Mouse (Mus musculus) bone marrow macrophage, adult 2 months (primary cell): ENCODE measurements around the gene Ppp1r18. TPM values are rescaled to one million over a fixed set of nuclear protein-coding genes. Genes with fewer than 3 reads are reported as not detected.

Experiments used
- H3K27ac ChIP-seq: 2 replicates; pipeline ENCODE4 v1.5.1; 2012; ENCODE audit warnings: low read depth, low read length; ENCODE audit not compliant: insufficient read depth
- H3K4me1 ChIP-seq: 2 replicates; pipeline ENCODE4 v1.6.1; 2012; ENCODE audit warnings: low read length; ENCODE audit not compliant: control insufficient read depth, insufficient read depth
- H3K4me3 ChIP-seq: 2 replicates; pipeline ENCODE4 v1.5.1; 2012; ENCODE audit warnings: mild to moderate bottlenecking, low read length, moderate library complexity; ENCODE audit not compliant: insufficient read depth
- CTCF ChIP-seq: IDR thresholded peaks from 2 replicates; pipeline ENCODE4 v1.5.1; 2012; ENCODE audit warnings: low read depth, mild to moderate bottlenecking, low read length, moderate library complexity
- POLR2A ChIP-seq: IDR thresholded peaks from 2 replicates; pipeline ENCODE4 v1.6.1; 2012; ENCODE audit warnings: mild to moderate bottlenecking, low read depth, low read length, borderline replicate concordance
- polyA plus RNA-seq: library from polyadenylated mRNA; stranded (reverse); fragments of >200 nt; gene quantifications from 2 replicates; pipeline ENCODE4 v1.2.4, GENCODE M21; 2012; ENCODE audit not compliant: missing spikeins, insufficient read depth, insufficient read length

The Ppp1r18 gene
- polyA plus RNA-seq, result 202 and 205 TPM in 2 replicates

GRCm38 (mm10) chr17:35865481-35866280 is at the start of gene Ppp1r18:
Gene Ppp1r18, plus strand, starts transcription at chr17:35865593.
- Histone ChIP-seq H3K27ac (peak within 1 kb of the TSS; percentile 96), H3K4me1 (peaks cover 13% of the 10 kb centered on the region), H3K4me3 (peak within 1 kb of the TSS; percentile 98)
- TF ChIP-seq POLR2A (no peak), CTCF (no peak)

GRCm38 (mm10) chr17:35815836-35816235 is 49.6 kb upstream of the Ppp1r18 start:
- no peak overlapping the region for H3K4me3 ChIP-seq
- no peak overlapping the region for H3K27ac ChIP-seq
- peaks cover 53% of the 10 kb centered on the region for H3K4me1 ChIP-seq
- TF ChIP-seq POLR2A (no peak), CTCF (no peak)

GRCm38 (mm10) chr17:35816686-35817085 is 48.7 kb upstream of the Ppp1r18 start:
- Histone ChIP-seq H3K4me1 (peaks cover 45% of the 10 kb centered on the region), H3K4me3 (no peak overlapping the region), H3K27ac (no peak overlapping the region)
- TF ChIP-seq POLR2A (no peak), CTCF (no peak)

GRCm38 (mm10) chr17:35817226-35817625 is 48.2 kb upstream of the Ppp1r18 start:
- no peak overlapping the region for H3K27ac ChIP-seq
- H3K4me3 ChIP-seq, result no peak overlapping the region
- peaks cover 39% of the 10 kb centered on the region for H3K4me1 ChIP-seq
- TF ChIP-seq CTCF (no peak), POLR2A (no peak)

GRCm38 (mm10) chr17:35820111-35820510 is 45.3 kb upstream of the Ppp1r18 start:
- no peak overlapping the region for H3K4me3 ChIP-seq
- peaks cover 16% of the 10 kb centered on the region for H3K4me1 ChIP-seq
- no peak for TF ChIP-seq POLR2A
- no peak for TF ChIP-seq CTCF
- H3K27ac ChIP-seq, result no peak overlapping the region

- Histone ChIP-seq H3K4me3 (peak within 1 kb of the TSS; percentile 96), H3K4me1 (peaks cover 4% of the 10 kb centered on the region), H3K27ac (peak within 1 kb of the TSS; percentile 82)
- peak; percentile 96 for TF ChIP-seq POLR2A
- TF ChIP-seq CTCF, result no peak
These were observed 43.7 kb upstream of the Ppp1r18 start, which contains the start of gene Ier3 for GRCm38 (mm10) chr17:35821439-35822430. Gene Ier3, plus strand, starts transcription at chr17:35821684.

DNA sequence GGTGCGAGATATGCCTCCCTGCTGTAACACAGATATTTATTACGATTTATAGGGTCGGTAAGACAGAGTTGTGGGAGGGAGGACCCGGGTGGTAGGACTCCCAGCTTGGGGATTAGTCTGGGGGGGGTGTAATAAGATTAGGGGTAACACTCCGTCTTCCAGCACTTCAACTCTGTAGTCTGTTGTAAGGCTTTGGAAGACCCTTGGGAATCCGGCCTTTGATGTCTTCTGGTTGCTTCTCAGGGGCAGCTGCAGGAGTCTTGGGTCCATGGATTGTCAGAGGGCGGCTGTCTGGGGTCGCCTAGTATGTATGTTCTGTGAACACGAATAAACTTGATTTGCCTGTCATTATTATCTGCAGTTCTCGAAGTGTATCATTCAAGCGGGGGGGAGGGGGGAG is 42.8 kb upstream of the Ppp1r18 start:
- Histone ChIP-seq H3K4me1 (peaks cover 4% of the 10 kb centered on the region), H3K27ac (peak overlapping the region; percentile 82), H3K4me3 (peak overlapping the region; percentile 96)
- TF ChIP-seq CTCF (no peak), POLR2A (no peak)

GRCm38 (mm10) chr17:35822964-35823937 is 42.1 kb upstream of the Ppp1r18 start, which contains the start of gene Flot1:
Gene Flot1, plus strand, starts transcription at chr17:35823230.
- Histone ChIP-seq H3K27ac (peak within 1 kb of the TSS; percentile 82), H3K4me1 (peaks cover 4% of the 10 kb centered on the region)

More at GRCm38 (mm10) chr17:35822964-35823937, 42.1 kb upstream of the Ppp1r18 start, which contains the start of gene Flot1:
- no peak for TF ChIP-seq CTCF
- peak; percentile 46; the same call in 1 of the 2 replicates for TF ChIP-seq POLR2A
- peak within 1 kb of the TSS; percentile 96 for H3K4me3 ChIP-seq
